Mouse (Mus musculus) spleen, adult 2 months (tissue): ENCODE data around the gene Hpgd.

Experiments
- CTCF ChIP-seq: fragments of 200-500 bp; IDR thresholded peaks from 2 replicates; pipeline ENCODE4 v1.5.1; 2011; ENCODE audit warnings: mild to moderate bottlenecking, inconsistent platforms; ENCODE audit not compliant: insufficient read depth, insufficient read length, insufficient replicate concordance; ENCODE audit errors: extremely low read depth
- POLR2A ChIP-seq: fragments of 200-500 bp; IDR thresholded peaks from 2 replicates; pipeline ENCODE4 v1.6.1; 2011; ENCODE audit warnings: low read depth, low read length, inconsistent platforms

DNA sequence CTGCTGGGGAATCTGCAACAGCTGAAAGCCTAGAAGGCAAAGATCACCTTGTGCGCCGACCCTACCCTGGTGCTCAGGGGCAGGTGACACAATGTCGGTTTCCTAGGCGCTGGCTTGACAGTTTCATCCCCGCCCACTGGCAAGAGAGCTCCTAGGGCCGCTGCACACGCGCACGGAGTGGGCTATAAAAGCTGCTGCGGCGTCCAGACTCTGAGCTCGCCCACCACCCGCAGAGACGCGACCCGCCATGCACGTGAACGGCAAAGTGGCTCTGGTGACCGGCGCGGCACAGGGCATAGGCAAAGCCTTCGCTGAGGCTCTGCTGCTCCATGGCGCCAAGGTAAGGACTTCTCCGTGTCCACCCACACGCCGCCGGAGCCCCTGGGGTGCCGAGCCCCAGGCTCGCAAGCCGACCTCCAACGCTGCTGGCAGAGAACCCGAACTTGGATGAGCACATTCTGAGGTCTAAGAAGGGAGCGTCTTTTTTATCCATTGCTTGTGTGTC is at the start of gene Hpgd:
- TF ChIP-seq CTCF (no peak), POLR2A (peak; percentile 5; the same call in 1 of the 2 replicates)
